Mouse (Mus musculus): ENCODE data around the gene Mybpc2.

GRCm38 (mm10) chr7:44534242-44534641 lies 9.8 kb upstream of the Mybpc2 start:
- TF ChIP-seq CTCF (IDR thresholded peaks at IDR 0.05; ENCODE audit: low read depth) (no peak), EP300 (IDR thresholded peaks at IDR 0.05; ENCODE audit: low read depth) (no peak)

Data from liver, postnatal 0 days (tissue).